ENCODE assay signal across 8 mouse cellular contexts in genomic region chr11:4984249-4984648, GRCm38 (mm10). TPM values are rescaled to one million over a fixed set of nuclear protein-coding genes. Genes with fewer than 3 reads are reported as not detected.
A peak's percentile ranks its signal among the peaks of the same experiment; 100 is the strongest.
DNase-seq lines count a peak whose midpoint lies in the region; ATAC-seq and TF ChIP-seq lines count a peak whose summit lies in the region.

No protein-coding gene starts in this region.

- peak; percentile 44 for DNase-seq in adrenal gland, postnatal 10 days
- no peak for DNase-seq in adrenal gland, postnatal 4 days (ENCODE audit: low spot score in 2 of 2)
- DNase-seq in thymus, postnatal 0 days (ENCODE audit: low spot score): peak; percentile 36
- no peak for DNase-seq in thymus, adult 2 months
- no peak for DNase-seq in liver, embryonic 13.5 days
- DNase-seq in spleen, postnatal 14 days (ENCODE audit: low spot score in 2 of 2): no peak

- ATAC-seq in heart, embryonic 14.5 days (ENCODE audit: insufficient number of reproducible peaks, insufficient read depth, low FRiP score, low read depth): no peak
- ATAC-seq in liver, embryonic 13.5 days (ENCODE audit: low read depth): no peak
- no peak for ATAC-seq in neural tube, embryonic 13.5 days (ENCODE audit: low read depth)

- H3K4me1 ChIP-seq in thymus, adult 2 months (replicated peaks; ENCODE audit: control insufficient read depth, insufficient read depth, low read length): peaks cover 20% of the 10 kb centered on the region
- peaks cover 13 to 20% of the 10 kb centered on the region in 2 experiments for H3K4me1 ChIP-seq in heart, embryonic 14.5 days (ENCODE audit: control insufficient read depth in 2 of 2, insufficient read depth in 2 of 2, low read length in 2 of 2)
- H3K4me1 ChIP-seq in liver, embryonic 13.5 days (replicated peaks): peaks cover 56% of the 10 kb centered on the region
- H3K4me1 ChIP-seq in neural tube, embryonic 13.5 days (replicated peaks): peaks cover 22% of the 10 kb centered on the region

- no peak overlapping the region for H3K4me3 ChIP-seq in thymus, adult 2 months (ENCODE audit: control insufficient read depth, insufficient read depth, low read length)
- H3K4me3 ChIP-seq in heart, embryonic 14.5 days (ENCODE audit: control insufficient read depth in 1 of 2, insufficient read depth in 1 of 2, low read depth in 1 of 2, low read length in 2 of 2): no peak overlapping the region
- H3K4me3 ChIP-seq in liver, embryonic 13.5 days (replicated peaks): peak overlapping the region; percentile 13; the same call in 1 of the 2 replicates
- H3K4me3 ChIP-seq in neural tube, embryonic 13.5 days: no peak overlapping the region

- WGBS in thymus, adult 2 months: 7% methylated on average over 5 of the region's 5 CpGs
- 3% methylated on average over 5 of the region's 5 CpGs for WGBS in heart, embryonic 14.5 days
- WGBS in liver, embryonic 13.5 days (ENCODE audit: insufficient replicate concordance): 4% methylated on average over 5 of the region's 5 CpGs
- WGBS in neural tube, embryonic 13.5 days: 2% methylated on average over 5 of the region's 5 CpGs

- H3K36me3 ChIP-seq in thymus, adult 2 months (ENCODE audit: control insufficient read depth, insufficient read depth, low read length): no peaks in the 10 kb centered on the region
- no peaks in the 10 kb centered on the region for H3K36me3 ChIP-seq in heart, embryonic 14.5 days (ENCODE audit: control insufficient read depth, insufficient read depth, low read length)
- peaks cover 11% of the 10 kb centered on the region for H3K36me3 ChIP-seq in liver, embryonic 13.5 days
- H3K36me3 ChIP-seq in neural tube, embryonic 13.5 days: peaks cover 6% of the 10 kb centered on the region

- no peaks in the 10 kb centered on the region for H3K27me3 ChIP-seq in thymus, adult 2 months (ENCODE audit: control insufficient read depth, insufficient read depth, low read length)
- no peaks in the 10 kb centered on the region for H3K27me3 ChIP-seq in heart, embryonic 14.5 days (ENCODE audit: control insufficient read depth, insufficient read depth, low read length)
- no peaks in the 10 kb centered on the region for H3K27me3 ChIP-seq in liver, embryonic 13.5 days
- no peaks in the 10 kb centered on the region for H3K27me3 ChIP-seq in neural tube, embryonic 13.5 days

- H3K4me2 ChIP-seq in heart, embryonic 14.5 days (ENCODE audit: low read length): peak overlapping the region; percentile 45
- H3K4me2 ChIP-seq in liver, embryonic 13.5 days: peak overlapping the region; percentile 46
- peak overlapping the region; percentile 30; the same call in 1 of the 2 replicates for H3K4me2 ChIP-seq in neural tube, embryonic 13.5 days

- H3K9ac ChIP-seq in heart, embryonic 14.5 days (ENCODE audit: low read length): peak overlapping the region; percentile 22; the same call in 1 of the 2 replicates
- peak overlapping the region; percentile 47; the same call in 1 of the 2 replicates for H3K9ac ChIP-seq in liver, embryonic 13.5 days
- H3K9ac ChIP-seq in neural tube, embryonic 13.5 days: peak overlapping the region; percentile 45; the same call in 1 of the 2 replicates

- no peak for TF ChIP-seq POLR2A in thymus, adult 2 months (IDR thresholded peaks at IDR 0.05; ENCODE audit: control insufficient read depth, extremely low read depth, insufficient read depth, low read length, poor library complexity)

- H3K9me3 ChIP-seq in heart, embryonic 14.5 days (ENCODE audit: control insufficient read depth, low read length): no peaks in the 10 kb centered on the region
- H3K9me3 ChIP-seq in liver, embryonic 13.5 days (replicated peaks): no peaks in the 10 kb centered on the region
- no peaks in the 10 kb centered on the region for H3K9me3 ChIP-seq in neural tube, embryonic 13.5 days

- no peak overlapping the region for H3K27ac ChIP-seq in thymus, adult 2 months (ENCODE audit: control insufficient read depth, insufficient read depth, low read length)
- H3K27ac ChIP-seq in heart, embryonic 14.5 days (replicated peaks in 1 of 2; ENCODE audit: control insufficient read depth in 1 of 2, insufficient read depth in 1 of 2, low read depth in 2 of 2, low read length in 2 of 2): no peak overlapping the region
- H3K27ac ChIP-seq in liver, embryonic 13.5 days: peak overlapping the region; percentile 77
- no peak overlapping the region for H3K27ac ChIP-seq in neural tube, embryonic 13.5 days (replicated peaks)

- TF ChIP-seq CTCF in thymus, adult 2 months (IDR thresholded peaks at IDR 0.05; ENCODE audit: borderline replicate concordance, control insufficient read depth, extremely low read depth, insufficient read depth, low read length, poor library complexity): no peak

RNA-seq across cellular contexts. Expression of gene Ap1b1, which starts 2.4 kb away (rescaled TPM):
- total RNA-seq in adrenal gland, postnatal 10 days (2021): 10 to 100 TPM; 56.5 to 58.9 TPM
- 10 to 100 TPM; 69.9 to 78.3 TPM for total RNA-seq in adrenal gland, postnatal 4 days (2021)
- 56.7 and 59.0 TPM in 2 replicates for polyA plus RNA-seq in thymus, postnatal 0 days (2015; fragmentation: Nextera tagmentation; extraction: Ambion mirVana)
- polyA plus RNA-seq in thymus, adult 2 months (2012; rRNA removed): 129 and 140 TPM in 2 replicates
- 40.7 and 45.0 TPM in 2 replicates for polyA plus RNA-seq in heart, embryonic 14.5 days (2014; fragmentation: Nextera tagmentation; extraction: Ambion mirVana)
- 77.1 and 95.0 TPM in 2 replicates for polyA plus RNA-seq in liver, embryonic 13.5 days (2015; fragmentation: Nextera tagmentation; extraction: Ambion mirVana)
- polyA plus RNA-seq in neural tube, embryonic 13.5 days (2015; fragmentation: Nextera tagmentation; extraction: Ambion mirVana): 84.5 and 89.7 TPM in 2 replicates

RNA-seq across cellular contexts. Expression of gene Nefh, which starts 36.4 kb away (rescaled TPM):
- total RNA-seq in adrenal gland, postnatal 10 days (2021): 1 to 10 TPM; 2.4 to 3.4 TPM
- total RNA-seq in adrenal gland, postnatal 4 days (2021): 1 to 10 TPM; 3.0 to 3.9 TPM
- 3.1 and 3.9 TPM in 2 replicates for polyA plus RNA-seq in thymus, postnatal 0 days (2015; fragmentation: Nextera tagmentation; extraction: Ambion mirVana)
- polyA plus RNA-seq in thymus, adult 2 months (2012; rRNA removed): 2.8 and 3.7 TPM in 2 replicates
- 0.20 and 0.35 TPM in 2 replicates for polyA plus RNA-seq in heart, embryonic 14.5 days (2014; fragmentation: Nextera tagmentation; extraction: Ambion mirVana)
- 0.27 and 0.34 TPM in 2 replicates for polyA plus RNA-seq in liver, embryonic 13.5 days (2015; fragmentation: Nextera tagmentation; extraction: Ambion mirVana)
- 8.1 and 8.6 TPM in 2 replicates for polyA plus RNA-seq in neural tube, embryonic 13.5 days (2015; fragmentation: Nextera tagmentation; extraction: Ambion mirVana)

Comparison
In these comparisons a context has a peak if more than half of its experiments do, and no peak if none do; other contexts are left out.
1. DNase-seq: peak in adrenal gland, postnatal 10 days (single experiment) and thymus, postnatal 0 days (single experiment); none in adrenal gland, postnatal 4 days (0 of 2), thymus, adult 2 months (single experiment), liver, embryonic 13.5 days (single experiment) and spleen, postnatal 14 days (0 of 2).
2. Peak in every context shown above with its lines, with median percentiles within 50 percentile points of each other: H3K4me2 ChIP-seq and H3K9ac ChIP-seq.